Mouse (Mus musculus): ENCODE data around the gene Slc35f2. TPM values are rescaled to one million over a fixed set of nuclear protein-coding genes. Genes with fewer than 3 reads are reported as not detected.

Gene Slc35f2
- polyA plus RNA-seq, 1 experiment from 2014 or later: 20.1 TPM

DNA sequence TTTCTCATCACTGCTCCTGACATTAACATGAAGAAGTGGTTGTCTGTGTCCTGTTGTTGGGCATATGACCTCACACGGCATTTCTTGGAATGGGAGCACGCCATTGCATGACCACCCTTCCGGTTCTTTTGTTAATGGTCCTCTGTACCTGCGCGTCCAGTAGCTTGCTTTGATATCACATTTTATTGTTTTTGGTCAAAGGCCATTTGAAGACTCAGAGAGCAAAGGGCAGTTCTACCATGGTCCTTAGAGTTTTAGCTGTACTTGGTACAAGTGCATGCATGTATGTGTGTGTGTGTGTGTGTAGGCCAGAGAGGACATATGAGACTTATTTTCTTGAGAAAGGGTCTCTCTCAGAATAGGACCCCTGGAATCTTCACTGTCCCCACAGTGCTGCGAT lies 42.1 kb downstream of the Slc35f2 start:
- 91% methylated on average over 6 of the region's 6 CpGs for WGBS
- no peaks in the 10 kb centered on the region for H3K27me3 ChIP-seq (ENCODE audit: insufficient read depth, low read length)
- ATAC-seq (ENCODE audit: low FRiP score, low TSS enrichment): no peak

DNA sequence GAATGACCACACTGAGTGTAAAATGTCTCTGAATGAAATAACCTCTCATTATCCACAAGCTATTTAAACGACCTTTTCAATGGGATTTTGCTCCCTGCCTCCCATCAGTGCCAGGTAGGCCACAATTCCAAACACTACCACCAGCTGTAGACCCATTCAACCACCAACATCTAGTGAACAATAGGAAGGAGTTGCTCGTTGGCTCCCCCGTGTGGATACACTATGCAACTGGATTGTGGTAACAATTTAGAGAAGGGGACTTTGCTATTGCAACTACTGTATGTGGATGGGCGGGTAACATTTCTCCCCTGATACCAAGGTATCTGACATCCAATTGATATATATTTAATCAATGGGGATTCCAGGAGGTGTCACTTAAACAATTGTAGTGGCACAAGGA lies 47.4 kb downstream of the Slc35f2 start:
- Histone ChIP-seq H3K4me3 (ENCODE audit: low read length) (no peak overlapping the region), H3K27me3 (ENCODE audit: insufficient read depth, low read length) (no peaks in the 10 kb centered on the region), H3K36me3 (ENCODE audit: insufficient read depth, low read length) (no peaks in the 10 kb centered on the region), H3K9me3 (ENCODE audit: low read length) (no peaks in the 10 kb centered on the region), H3K27ac (ENCODE audit: low read length) (no peak overlapping the region), H3K4me1 (ENCODE audit: insufficient read depth, low read length) (no peaks in the 10 kb centered on the region), H3K4me2 (replicated peaks; ENCODE audit: low read depth, low read length) (no peak overlapping the region), H3K9ac (replicated peaks; ENCODE audit: low read length) (no peak overlapping the region)
- ATAC-seq (ENCODE audit: low FRiP score, low TSS enrichment): no peak
- 28% methylated on average over 4 of the region's 4 CpGs for WGBS

More for the DNA sequence above, 42.1 kb downstream of the Slc35f2 start:
- Histone ChIP-seq H3K4me1 (ENCODE audit: insufficient read depth, low read length) (no peaks in the 10 kb centered on the region), H3K4me2 (replicated peaks; ENCODE audit: low read depth, low read length) (no peak overlapping the region), H3K9me3 (ENCODE audit: low read length) (no peaks in the 10 kb centered on the region), H3K9ac (replicated peaks; ENCODE audit: low read length) (no peak overlapping the region), H3K27ac (ENCODE audit: low read length) (no peak overlapping the region), H3K4me3 (ENCODE audit: low read length) (no peak overlapping the region), H3K36me3 (ENCODE audit: insufficient read depth, low read length) (no peaks in the 10 kb centered on the region)

DNA sequence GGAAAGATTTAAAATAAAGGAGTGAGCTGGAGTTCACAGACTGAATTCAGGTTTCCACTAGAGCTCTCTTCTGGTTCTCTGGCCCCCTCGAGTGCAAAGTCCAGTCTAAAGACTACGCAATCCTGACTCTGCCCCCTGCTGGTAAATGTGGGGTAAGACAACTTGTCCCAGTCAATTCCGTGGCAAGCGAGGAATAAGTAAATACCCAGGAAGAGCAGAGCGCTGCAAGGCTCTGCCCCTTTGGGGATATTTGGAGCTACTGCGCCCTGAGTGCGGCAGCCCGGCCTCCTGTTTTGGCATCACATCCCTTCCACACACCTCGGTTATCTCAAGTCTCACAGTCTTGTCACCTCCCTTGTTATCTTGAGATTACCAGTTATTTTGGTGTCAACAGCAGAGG lies 54.0 kb downstream of the Slc35f2 start:
- no peak; the same call in 1 of the 2 replicates for ATAC-seq (ENCODE audit: low FRiP score, low TSS enrichment)
- H3K9ac ChIP-seq (replicated peaks; ENCODE audit: low read length): no peak overlapping the region
- WGBS: 11% methylated on average over 9 of the region's 9 CpGs

GRCm38 (mm10) chr9:53829081-53829865 lies 57.9 kb downstream of the Slc35f2 start:
- Histone ChIP-seq H3K27ac (ENCODE audit: low read length) (no peak overlapping the region), H3K27me3 (ENCODE audit: insufficient read depth, low read length) (no peaks in the 10 kb centered on the region; the same call in 1 of the 2 replicates), H3K9me3 (ENCODE audit: low read length) (no peaks in the 10 kb centered on the region), H3K9ac (replicated peaks; ENCODE audit: low read length) (peak overlapping the region; percentile 67), H3K4me2 (replicated peaks; ENCODE audit: low read depth, low read length) (peak overlapping the region; percentile 71), H3K36me3 (ENCODE audit: insufficient read depth, low read length) (no peaks in the 10 kb centered on the region), H3K4me3 (ENCODE audit: low read length) (peak overlapping the region; percentile 55), H3K4me1 (ENCODE audit: insufficient read depth, low read length) (no peaks in the 10 kb centered on the region)
- WGBS: 16% methylated on average over 14 of the region's 14 CpGs
- peak; percentile 57; the same call in 1 of the 2 replicates for ATAC-seq (ENCODE audit: low FRiP score, low TSS enrichment)

More for the DNA sequence above, 54.0 kb downstream of the Slc35f2 start:
- H3K9me3 ChIP-seq (ENCODE audit: low read length): no peaks in the 10 kb centered on the region
- H3K36me3 ChIP-seq (ENCODE audit: insufficient read depth, low read length): no peaks in the 10 kb centered on the region
- H3K4me3 ChIP-seq (ENCODE audit: low read length): no peak overlapping the region
- no peak overlapping the region for H3K27ac ChIP-seq (ENCODE audit: low read length)
- no peaks in the 10 kb centered on the region; the same call in 1 of the 2 replicates for H3K27me3 ChIP-seq (ENCODE audit: insufficient read depth, low read length)
- no peak overlapping the region for H3K4me2 ChIP-seq (replicated peaks; ENCODE audit: low read depth, low read length)
- H3K4me1 ChIP-seq (ENCODE audit: insufficient read depth, low read length): no peaks in the 10 kb centered on the region

DNA sequence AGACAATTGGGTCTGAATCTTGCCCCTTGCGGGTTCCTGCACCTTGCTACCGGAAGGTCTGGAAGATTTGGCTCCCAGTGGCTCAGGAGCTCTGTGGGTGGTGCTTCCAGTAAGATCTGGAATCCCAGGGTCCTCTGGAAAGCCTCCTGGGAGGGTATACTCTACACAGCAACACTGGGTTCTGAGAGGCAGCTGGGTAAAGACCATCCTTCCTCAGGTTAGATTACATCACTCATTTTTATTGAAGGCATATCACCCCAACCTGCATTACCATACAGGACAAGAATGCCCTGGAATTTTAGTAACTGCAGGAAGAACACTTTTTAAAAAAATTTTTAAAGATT lies 58.5 kb downstream of the Slc35f2 start:
- Histone ChIP-seq H3K36me3 (ENCODE audit: insufficient read depth, low read length) (no peaks in the 10 kb centered on the region), H3K4me3 (ENCODE audit: low read length) (peak overlapping the region; percentile 55), H3K27ac (ENCODE audit: low read length) (no peak overlapping the region), H3K9me3 (ENCODE audit: low read length) (no peaks in the 10 kb centered on the region), H3K9ac (replicated peaks; ENCODE audit: low read length) (peak overlapping the region; percentile 67), H3K27me3 (ENCODE audit: insufficient read depth, low read length) (no peaks in the 10 kb centered on the region; the same call in 1 of the 2 replicates), H3K4me2 (replicated peaks; ENCODE audit: low read depth, low read length) (peak overlapping the region; percentile 71), H3K4me1 (ENCODE audit: insufficient read depth, low read length) (no peaks in the 10 kb centered on the region)
- 55% methylated on average over 2 of the region's 2 CpGs for WGBS
- ATAC-seq (ENCODE audit: low FRiP score, low TSS enrichment): no peak

GRCm38 (mm10) chr9:53835039-53835438 lies 63.7 kb downstream of the Slc35f2 start:
- no peaks in the 10 kb centered on the region for H3K36me3 ChIP-seq (ENCODE audit: insufficient read depth, low read length)
- 33% methylated on average over 3 of the region's 3 CpGs for WGBS
- ATAC-seq (ENCODE audit: low FRiP score, low TSS enrichment): no peak
- H3K9me3 ChIP-seq (ENCODE audit: low read length): no peaks in the 10 kb centered on the region
- no peak overlapping the region for H3K4me2 ChIP-seq (replicated peaks; ENCODE audit: low read depth, low read length)
- H3K27ac ChIP-seq (ENCODE audit: low read length): no peak overlapping the region
- no peaks in the 10 kb centered on the region for H3K27me3 ChIP-seq (ENCODE audit: insufficient read depth, low read length)
- H3K4me3 ChIP-seq (ENCODE audit: low read length): no peak overlapping the region
- H3K4me1 ChIP-seq (ENCODE audit: insufficient read depth, low read length): no peaks in the 10 kb centered on the region
- H3K9ac ChIP-seq (replicated peaks; ENCODE audit: low read length): no peak overlapping the region

GRCm38 (mm10) chr9:53835976-53836375 lies 64.6 kb downstream of the Slc35f2 start:
- H3K4me2 ChIP-seq (replicated peaks; ENCODE audit: low read depth, low read length): no peak overlapping the region
- H3K27me3 ChIP-seq (ENCODE audit: insufficient read depth, low read length): no peaks in the 10 kb centered on the region
- no peak for ATAC-seq (ENCODE audit: low FRiP score, low TSS enrichment)
- H3K9me3 ChIP-seq (ENCODE audit: low read length): no peaks in the 10 kb centered on the region
- 46% methylated on average over 4 of the region's 4 CpGs for WGBS
- H3K4me1 ChIP-seq (ENCODE audit: insufficient read depth, low read length): no peaks in the 10 kb centered on the region
- H3K27ac ChIP-seq (ENCODE audit: low read length): no peak overlapping the region
- H3K4me3 ChIP-seq (ENCODE audit: low read length): no peak overlapping the region
- no peak overlapping the region for H3K9ac ChIP-seq (replicated peaks; ENCODE audit: low read length)
- no peaks in the 10 kb centered on the region for H3K36me3 ChIP-seq (ENCODE audit: insufficient read depth, low read length)

GRCm38 (mm10) chr9:53838816-53839215 lies 67.5 kb downstream of the Slc35f2 start:
- H3K27me3 ChIP-seq (ENCODE audit: insufficient read depth, low read length): no peaks in the 10 kb centered on the region
- no peaks in the 10 kb centered on the region for H3K36me3 ChIP-seq (ENCODE audit: insufficient read depth, low read length)
- H3K9ac ChIP-seq (replicated peaks; ENCODE audit: low read length): no peak overlapping the region
- no peak overlapping the region for H3K4me3 ChIP-seq (ENCODE audit: low read length)
- no peak for ATAC-seq (ENCODE audit: low FRiP score, low TSS enrichment)
- H3K4me2 ChIP-seq (replicated peaks; ENCODE audit: low read depth, low read length): no peak overlapping the region
- WGBS: 74% methylated on average over 8 of the region's 8 CpGs
- no peaks in the 10 kb centered on the region for H3K4me1 ChIP-seq (ENCODE audit: insufficient read depth, low read length)
- no peak overlapping the region for H3K27ac ChIP-seq (ENCODE audit: low read length)
- no peaks in the 10 kb centered on the region for H3K9me3 ChIP-seq (ENCODE audit: low read length)

DNA sequence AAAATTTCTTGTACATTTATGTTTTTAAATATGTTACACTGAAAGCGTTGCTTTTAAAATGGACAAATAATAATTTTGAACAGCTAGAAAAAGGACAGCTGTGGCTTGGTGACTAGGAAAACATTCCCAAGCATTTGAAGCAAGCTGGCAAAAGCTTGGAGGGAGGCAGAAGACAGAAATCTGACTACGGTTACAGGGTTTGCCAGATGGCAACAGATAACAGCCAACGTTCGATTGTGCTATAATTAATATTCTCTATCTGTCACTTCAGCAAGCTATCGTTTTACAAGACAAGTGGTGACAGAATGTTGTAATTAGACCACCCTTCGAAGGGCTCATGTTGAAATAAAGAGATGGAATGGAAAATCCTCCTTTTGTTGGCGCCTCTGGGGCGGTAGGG lies 77.2 kb downstream of the Slc35f2 start:
- Histone ChIP-seq H3K4me1 (ENCODE audit: insufficient read depth, low read length) (0 out of 2 replicates have a peak, but pooled peaks cover 2% of the 10 kb centered on the region), H3K9me3 (ENCODE audit: low read length) (no peaks in the 10 kb centered on the region), H3K4me2 (replicated peaks; ENCODE audit: low read depth, low read length) (no peak overlapping the region), H3K9ac (replicated peaks; ENCODE audit: low read length) (no peak overlapping the region), H3K27me3 (ENCODE audit: insufficient read depth, low read length) (no peaks in the 10 kb centered on the region), H3K36me3 (ENCODE audit: insufficient read depth, low read length) (no peaks in the 10 kb centered on the region), H3K27ac (ENCODE audit: low read length) (no peak overlapping the region), H3K4me3 (ENCODE audit: low read length) (no peak overlapping the region)
- no peak for ATAC-seq (ENCODE audit: low FRiP score, low TSS enrichment)
- WGBS: 47% methylated on average over 8 of the region's 8 CpGs

DNA sequence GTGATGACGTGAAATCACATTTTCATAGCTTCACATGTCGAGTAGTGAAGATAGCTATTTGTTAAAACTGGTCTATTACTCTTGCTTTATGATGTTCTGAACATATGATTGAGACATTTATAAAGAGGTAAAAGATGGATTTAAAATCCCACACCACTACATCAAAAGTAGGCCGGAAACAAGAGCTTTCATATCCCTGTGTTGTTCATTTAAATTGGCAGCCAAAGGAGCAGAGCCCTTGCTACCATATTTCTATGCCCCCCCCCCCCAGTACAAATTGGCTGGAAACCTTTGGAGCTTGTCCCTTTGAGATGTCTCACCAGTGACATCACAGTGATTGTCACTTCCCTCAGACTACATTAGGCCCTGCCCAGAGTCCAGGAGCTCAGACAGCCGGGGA lies 78.5 kb downstream of the Slc35f2 start, which contains the start of gene Sln:
Gene Sln, plus strand, starts transcription at position 301 of the 400 bp plus-strand sequence.
- 0 out of 2 replicates have a peak, but pooled peaks cover 3% of the 10 kb centered on the region for H3K4me1 ChIP-seq (ENCODE audit: insufficient read depth, low read length)
- no peak within 1 kb of the TSS for H3K4me2 ChIP-seq (replicated peaks; ENCODE audit: low read depth, low read length)
- no peak for ATAC-seq (ENCODE audit: low FRiP score, low TSS enrichment)
- no peaks in the 10 kb centered on the region for H3K9me3 ChIP-seq (ENCODE audit: low read length)
- H3K27me3 ChIP-seq (ENCODE audit: insufficient read depth, low read length): no peaks in the 10 kb centered on the region
- H3K27ac ChIP-seq (ENCODE audit: low read length): no peak within 1 kb of the TSS
- 80% methylated on average over 4 of the region's 4 CpGs for WGBS
- no peak within 1 kb of the TSS for H3K4me3 ChIP-seq (ENCODE audit: low read length)
- no peak within 1 kb of the TSS for H3K9ac ChIP-seq (replicated peaks; ENCODE audit: low read length)
- no peaks in the 10 kb centered on the region for H3K36me3 ChIP-seq (ENCODE audit: insufficient read depth, low read length)
